Mouse (Mus musculus) forebrain, embryonic 13.5 days (tissue): ENCODE measurements around the gene Gm20388. TPM values are rescaled to one million over a fixed set of nuclear protein-coding genes. Genes with fewer than 3 reads are reported as not detected.

ENCODE experiments used
- ATAC-seq: fragments of 200-750 bp; cut with Nextera tagmentation; 2 replicates; pipeline ENCODE4 v1.8.0; 2017
- H3K27ac ChIP-seq: fragments of 300-500 bp; sonication (generic); 2 replicates; pipeline ENCODE4 v1.5.1; 2015; ENCODE audit warnings: inconsistent platforms, mild to moderate bottlenecking, moderate library complexity
- H3K27me3 ChIP-seq: fragments of 300-500 bp; sonication (generic); 2 replicates; pipeline ENCODE4 v1.6.1; 2015; ENCODE audit warnings: mild to moderate bottlenecking, inconsistent platforms
- H3K36me3 ChIP-seq: fragments of 300-500 bp; sonication (generic); 2 replicates; pipeline ENCODE4 v1.6.1; 2015; ENCODE audit warnings: mild to moderate bottlenecking, inconsistent platforms; ENCODE audit not compliant: poor library complexity, severe bottlenecking
- H3K4me1 ChIP-seq: fragments of 300-500 bp; sonication (generic); 2 replicates; pipeline ENCODE4 v1.6.1; 2015; ENCODE audit warnings: inconsistent platforms
- H3K4me2 ChIP-seq: fragments of 300-500 bp; sonication (generic); 2 replicates; pipeline ENCODE4 v1.6.1; 2015; ENCODE audit warnings: inconsistent platforms, mild to moderate bottlenecking, moderate library complexity
- H3K4me3 ChIP-seq: fragments of 300-500 bp; sonication (generic); 2 replicates; pipeline ENCODE4 v1.5.1; 2015; ENCODE audit warnings: mild to moderate bottlenecking, inconsistent platforms
- H3K9ac ChIP-seq: fragments of 300-500 bp; sonication (generic); 2 replicates; pipeline ENCODE4 v1.6.1; 2015; ENCODE audit warnings: mild to moderate bottlenecking, inconsistent platforms
- H3K9me3 ChIP-seq: fragments of 300-500 bp; sonication (generic); replicated peaks from 2 replicates; pipeline ENCODE4 v1.6.1; 2016; ENCODE audit warnings: inconsistent platforms
- WGBS: fragments of 180-500 bp; shearing (Covaris S2); methylation state at CpG from one replicate; pipeline ENCODE4 v1.1.7; 2015; 5-methylcytosine and 5-hydroxymethylcytosine counted together
- polyA plus RNA-seq: library from polyadenylated mRNA; unstranded; fragments of >200 nt; fragmentation: Nextera tagmentation; extraction: Ambion mirVana; gene quantifications from 2 replicates; pipeline ENCODE4 v1.2.1, GENCODE M21; 2015

Gene Gm20388
- polyA plus RNA-seq, 1 experiment from 2014 or later: 5.6 TPM

DNA sequence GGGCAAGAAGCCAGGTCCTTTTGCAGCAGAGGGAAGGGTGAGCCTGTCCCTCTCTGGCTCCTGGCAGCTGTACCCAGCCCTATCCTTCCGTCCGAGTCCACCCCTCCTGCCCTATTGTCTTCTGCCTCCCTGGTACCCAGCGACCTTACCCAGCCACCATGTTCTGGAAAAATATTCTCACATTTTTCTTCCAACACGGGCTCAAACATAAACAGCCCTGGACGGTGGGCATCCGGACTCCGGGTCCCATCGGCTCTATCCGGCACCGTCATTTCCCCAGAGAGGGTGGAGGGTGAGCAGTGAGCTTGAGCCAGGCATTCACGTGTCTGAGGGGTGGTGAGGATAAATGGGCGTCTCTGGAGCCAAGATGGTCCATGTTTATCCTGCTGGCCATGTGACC is 920.0 kb downstream of the Gm20388 start:
- H3K4me1 ChIP-seq: no peaks in the 10 kb centered on the region
- no peak overlapping the region for H3K9ac ChIP-seq
- 88% methylated on average over 12 of the region's 12 CpGs for WGBS
- no peak for ATAC-seq
- H3K9me3 ChIP-seq: no peaks in the 10 kb centered on the region
- H3K4me2 ChIP-seq: no peak overlapping the region
- H3K36me3 ChIP-seq: no peaks in the 10 kb centered on the region
- peaks cover 18% of the 10 kb centered on the region; the same call in 1 of the 2 replicates for H3K27me3 ChIP-seq
- H3K4me3 ChIP-seq: no peak overlapping the region
- no peak overlapping the region for H3K27ac ChIP-seq

DNA sequence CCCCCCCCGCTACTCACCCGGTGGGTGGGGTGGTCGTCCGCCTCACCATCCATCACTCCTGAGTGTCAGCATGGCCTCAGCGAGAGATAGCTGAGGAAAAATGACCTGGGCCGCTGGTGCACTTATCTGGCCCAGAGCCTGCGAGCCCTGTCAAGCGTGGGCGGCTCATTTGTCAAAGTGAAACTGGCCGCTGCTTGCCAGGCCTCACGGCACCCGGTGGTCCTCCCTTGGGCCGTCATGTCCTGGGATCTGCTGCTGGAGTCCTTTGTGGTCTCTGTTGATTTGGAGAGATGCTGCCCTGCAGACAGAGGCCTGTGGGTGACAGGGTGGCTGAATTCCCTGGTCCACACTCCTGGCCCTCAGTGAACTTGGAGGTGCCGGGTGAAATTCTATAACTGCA is 921.4 kb downstream of the Gm20388 start:
- Histone ChIP-seq H3K27me3 (peaks cover 27% of the 10 kb centered on the region; the same call in 1 of the 2 replicates), H3K36me3 (no peaks in the 10 kb centered on the region), H3K4me1 (no peaks in the 10 kb centered on the region), H3K9ac (no peak overlapping the region), H3K4me2 (no peak overlapping the region), H3K9me3 (no peaks in the 10 kb centered on the region), H3K27ac (no peak overlapping the region), H3K4me3 (no peak overlapping the region)
- 40% methylated on average over 12 of the region's 14 CpGs for WGBS
- ATAC-seq: no peak

DNA sequence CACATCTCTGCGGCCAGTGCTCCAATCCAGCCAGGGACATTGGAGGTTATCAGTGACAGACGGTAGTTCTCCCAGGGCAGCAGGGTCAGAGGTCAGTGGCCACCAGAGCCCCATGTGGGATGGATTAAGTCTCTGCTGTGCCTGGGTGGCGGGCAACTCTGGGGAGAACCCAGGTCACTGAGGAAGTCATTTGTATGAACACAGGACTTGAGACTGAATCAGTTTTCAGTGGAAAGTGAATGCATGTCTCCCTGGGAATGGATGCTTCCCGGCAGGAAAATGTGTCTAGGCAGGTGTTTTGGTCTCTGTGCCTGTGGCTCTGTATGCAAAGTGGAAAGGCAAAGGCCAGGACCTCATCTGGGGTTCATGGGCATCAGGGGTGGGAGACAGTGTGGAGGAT is 922.6 kb downstream of the Gm20388 start:
- ATAC-seq: no peak
- H3K27me3 ChIP-seq: peaks cover 24% of the 10 kb centered on the region; the same call in 1 of the 2 replicates
- H3K4me3 ChIP-seq: no peak overlapping the region

DNA sequence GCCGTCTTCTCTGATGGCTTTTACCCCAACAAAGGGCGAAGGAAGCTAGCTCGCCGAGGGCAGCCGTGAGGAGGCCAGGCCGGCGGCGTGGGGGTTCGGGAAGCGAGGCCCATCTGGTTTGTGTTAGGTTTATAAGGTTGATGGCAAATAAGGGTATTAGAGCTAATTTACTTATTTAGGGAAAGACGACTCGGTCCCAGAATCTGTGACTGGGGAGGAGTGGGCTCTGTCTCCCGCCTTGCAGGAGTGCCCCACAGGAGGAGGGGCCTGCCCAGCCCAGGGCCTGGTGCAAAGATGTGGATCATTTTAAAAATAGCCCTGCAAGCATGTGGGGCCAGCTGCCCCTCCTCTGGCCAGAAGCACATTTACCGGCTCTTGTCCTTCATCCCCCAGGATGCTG is 928.4 kb downstream of the Gm20388 start:
- Histone ChIP-seq H3K4me2 (no peak overlapping the region), H3K4me3 (no peak overlapping the region), H3K27me3 (peaks cover 35% of the 10 kb centered on the region), H3K9ac (no peak overlapping the region), H3K9me3 (no peaks in the 10 kb centered on the region), H3K4me1 (no peaks in the 10 kb centered on the region), H3K27ac (no peak overlapping the region), H3K36me3 (no peaks in the 10 kb centered on the region)
- no peak for ATAC-seq
- 83% methylated on average over 14 of the region's 14 CpGs for WGBS

More for the DNA sequence above, 922.6 kb downstream of the Gm20388 start:
- 35% methylated on average over 4 of the region's 4 CpGs for WGBS
- no peaks in the 10 kb centered on the region for H3K9me3 ChIP-seq
- H3K4me1 ChIP-seq: no peaks in the 10 kb centered on the region
- H3K9ac ChIP-seq: no peak overlapping the region
- H3K27ac ChIP-seq: no peak overlapping the region
- H3K4me2 ChIP-seq: no peak overlapping the region
- no peaks in the 10 kb centered on the region for H3K36me3 ChIP-seq

DNA sequence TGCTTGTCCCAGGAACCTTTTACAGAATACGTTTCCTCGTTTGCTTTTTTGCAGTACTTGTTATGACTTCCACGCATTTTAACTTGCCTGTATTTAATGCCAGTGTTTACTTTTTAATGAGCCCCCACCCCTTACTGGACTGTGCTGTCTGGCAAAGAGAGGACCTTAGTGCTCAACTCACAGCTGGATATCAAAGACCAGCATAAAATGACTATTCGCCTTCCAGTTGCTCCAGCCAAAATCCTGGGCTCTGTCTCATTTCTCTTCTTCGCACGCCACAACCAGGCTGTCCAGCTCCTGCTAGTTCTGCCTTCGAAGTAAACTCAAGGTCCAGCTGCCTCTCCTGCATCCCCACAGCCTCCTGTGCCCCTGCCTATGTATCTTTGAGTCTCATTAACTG is 932.4 kb downstream of the Gm20388 start:
- no peak overlapping the region for H3K4me2 ChIP-seq
- no peak overlapping the region for H3K27ac ChIP-seq
- H3K4me1 ChIP-seq: peaks cover 9% of the 10 kb centered on the region
- H3K9ac ChIP-seq: no peak overlapping the region
- H3K9me3 ChIP-seq: no peaks in the 10 kb centered on the region
- WGBS: 66% methylated on average over 7 of the region's 7 CpGs
- no peaks in the 10 kb centered on the region for H3K36me3 ChIP-seq
- no peak overlapping the region for H3K4me3 ChIP-seq
- no peak for ATAC-seq
- H3K27me3 ChIP-seq: peaks cover 39% of the 10 kb centered on the region

DNA sequence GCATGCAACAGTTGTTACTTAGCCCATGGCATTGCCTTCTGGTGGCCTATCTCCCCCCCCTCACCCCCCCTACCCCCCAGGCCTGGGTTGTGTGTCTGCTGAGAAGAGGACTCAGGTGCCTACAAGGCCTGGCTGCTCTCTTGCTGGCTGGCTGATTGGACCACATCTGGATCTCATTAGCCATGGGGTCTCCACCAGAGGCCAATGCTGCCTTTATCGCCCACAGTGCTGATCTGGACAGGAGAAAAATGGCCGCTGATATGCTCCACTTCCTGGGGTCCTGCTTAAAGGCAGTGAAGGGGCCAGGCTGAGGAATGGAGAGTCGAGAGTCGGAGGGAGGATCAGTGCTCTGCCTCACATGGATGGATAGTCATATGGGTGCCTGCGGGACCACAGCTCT is 935.4 kb downstream of the Gm20388 start:
- Histone ChIP-seq H3K36me3 (no peaks in the 10 kb centered on the region), H3K27me3 (peaks cover 51% of the 10 kb centered on the region), H3K9ac (no peak overlapping the region), H3K4me2 (no peak overlapping the region), H3K4me1 (peaks cover 14% of the 10 kb centered on the region), H3K4me3 (no peak overlapping the region), H3K9me3 (no peaks in the 10 kb centered on the region), H3K27ac (no peak overlapping the region)
- WGBS: 82% methylated on average over 5 of the region's 5 CpGs
- ATAC-seq: no peak

DNA sequence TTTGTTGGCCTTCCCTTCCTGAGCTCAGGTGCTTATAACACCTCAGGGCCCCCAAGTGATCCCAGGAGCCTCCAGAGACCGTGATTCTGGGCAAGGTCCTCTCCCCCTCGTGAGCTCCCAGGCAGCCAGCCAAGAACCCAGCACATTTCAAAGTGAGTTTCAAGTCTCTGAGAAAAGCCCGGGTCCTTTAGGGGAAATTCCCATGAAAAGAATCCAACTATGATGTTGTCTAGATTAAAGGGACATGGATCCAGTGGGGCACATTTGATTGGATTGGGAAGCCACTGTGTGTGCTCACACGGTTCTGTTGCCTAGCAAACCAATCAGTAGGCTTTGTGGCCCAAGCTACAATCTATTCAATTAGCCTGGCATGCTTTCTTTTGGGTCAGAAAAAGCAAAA is 936.6 kb downstream of the Gm20388 start:
- Histone ChIP-seq H3K4me1 (peaks cover 14% of the 10 kb centered on the region), H3K36me3 (no peaks in the 10 kb centered on the region), H3K4me3 (no peak overlapping the region), H3K4me2 (no peak overlapping the region), H3K9ac (no peak overlapping the region), H3K27me3 (peaks cover 47% of the 10 kb centered on the region), H3K9me3 (no peaks in the 10 kb centered on the region), H3K27ac (no peak overlapping the region)
- 9% methylated on average over 4 of the region's 4 CpGs for WGBS
- ATAC-seq: 0 out of 2 replicates have a peak, but pooled peaks have one; percentile 65

DNA sequence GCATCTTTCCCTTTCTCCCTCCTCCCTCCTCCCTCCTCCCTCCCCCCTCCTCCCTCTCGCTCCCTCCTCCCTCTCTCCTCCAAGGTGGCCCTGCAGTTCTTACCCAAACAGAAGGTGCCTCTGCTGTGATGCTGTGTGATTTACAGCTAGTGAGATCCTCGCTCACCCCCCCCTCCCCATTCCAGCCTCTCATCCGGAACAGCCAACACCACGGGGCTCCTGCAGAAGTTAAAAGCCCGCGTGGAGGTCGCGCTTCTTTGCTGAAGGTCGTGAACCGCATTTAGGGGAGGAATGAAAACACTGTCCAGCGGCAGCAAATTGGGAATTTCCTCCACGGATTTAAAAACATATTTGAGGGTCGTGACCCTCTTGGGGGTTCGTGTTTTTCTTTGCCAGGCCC is 937.1 kb downstream of the Gm20388 start:
- WGBS: 8% methylated on average over 13 of the region's 14 CpGs
- H3K9ac ChIP-seq: no peak overlapping the region
- peaks cover 43% of the 10 kb centered on the region for H3K27me3 ChIP-seq
- H3K9me3 ChIP-seq: no peaks in the 10 kb centered on the region
- peak overlapping the region; percentile 4; the same call in 1 of the 2 replicates for H3K4me2 ChIP-seq
- no peak for ATAC-seq
- no peaks in the 10 kb centered on the region for H3K36me3 ChIP-seq
- no peak overlapping the region for H3K27ac ChIP-seq
- no peak overlapping the region for H3K4me3 ChIP-seq
- H3K4me1 ChIP-seq: peaks cover 14% of the 10 kb centered on the region

DNA sequence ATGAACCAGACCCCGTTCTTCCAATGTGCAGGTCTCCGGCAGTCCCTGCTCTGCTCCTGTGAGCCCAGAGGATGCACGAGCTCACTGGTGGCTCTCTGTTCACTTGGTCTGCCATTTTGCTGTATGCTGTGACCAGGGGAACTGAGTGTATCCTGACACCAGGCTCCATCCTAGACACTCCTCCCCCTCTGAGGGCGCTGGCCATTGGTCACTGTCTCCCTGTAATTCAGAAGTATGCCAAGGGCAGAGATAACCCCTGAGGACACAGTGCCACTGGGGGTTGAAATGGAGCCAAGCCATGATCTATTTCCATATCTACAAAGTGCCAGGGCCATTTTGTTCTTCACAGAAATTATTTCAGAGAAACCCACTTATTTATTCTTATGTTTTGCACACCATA is 937.8 kb downstream of the Gm20388 start:
- H3K4me2 ChIP-seq: no peak overlapping the region
- H3K9me3 ChIP-seq: no peaks in the 10 kb centered on the region
- no peak overlapping the region for H3K4me3 ChIP-seq
- H3K9ac ChIP-seq: no peak overlapping the region
- 85% methylated on average over 4 of the region's 4 CpGs for WGBS
- H3K27me3 ChIP-seq: peaks cover 39% of the 10 kb centered on the region
- ATAC-seq: no peak
- H3K27ac ChIP-seq: no peak overlapping the region
- H3K4me1 ChIP-seq: peaks cover 14% of the 10 kb centered on the region
- H3K36me3 ChIP-seq: no peaks in the 10 kb centered on the region

DNA sequence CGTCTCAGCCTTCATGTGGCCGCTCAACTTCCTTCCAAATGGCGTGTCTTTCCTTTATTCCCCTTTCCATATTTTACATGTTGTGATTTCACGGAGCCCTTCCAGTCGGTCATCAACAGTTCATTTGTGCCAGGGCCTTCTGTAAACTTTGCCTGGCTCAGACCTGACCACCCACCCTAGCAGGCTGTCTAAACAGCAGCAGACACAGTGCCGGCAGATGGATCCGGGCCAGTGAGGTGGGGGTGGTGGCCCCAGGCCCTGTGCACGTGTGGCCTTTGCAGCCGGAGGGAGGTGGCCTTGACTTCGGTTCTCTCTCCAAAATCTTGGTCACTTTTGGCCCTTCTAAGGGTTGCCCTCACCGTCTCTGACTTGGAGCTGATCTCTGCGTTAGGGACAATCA is 940.8 kb downstream of the Gm20388 start:
- H3K4me2 ChIP-seq: no peak overlapping the region
- H3K27ac ChIP-seq: no peak overlapping the region
- ATAC-seq: no peak
- H3K4me1 ChIP-seq: peaks cover 14% of the 10 kb centered on the region
- no peaks in the 10 kb centered on the region for H3K36me3 ChIP-seq
- 92% methylated on average over 12 of the region's 12 CpGs for WGBS
- peaks cover 26% of the 10 kb centered on the region; the same call in 1 of the 2 replicates for H3K27me3 ChIP-seq
- no peaks in the 10 kb centered on the region for H3K9me3 ChIP-seq
- no peak overlapping the region for H3K4me3 ChIP-seq
- H3K9ac ChIP-seq: no peak overlapping the region

DNA sequence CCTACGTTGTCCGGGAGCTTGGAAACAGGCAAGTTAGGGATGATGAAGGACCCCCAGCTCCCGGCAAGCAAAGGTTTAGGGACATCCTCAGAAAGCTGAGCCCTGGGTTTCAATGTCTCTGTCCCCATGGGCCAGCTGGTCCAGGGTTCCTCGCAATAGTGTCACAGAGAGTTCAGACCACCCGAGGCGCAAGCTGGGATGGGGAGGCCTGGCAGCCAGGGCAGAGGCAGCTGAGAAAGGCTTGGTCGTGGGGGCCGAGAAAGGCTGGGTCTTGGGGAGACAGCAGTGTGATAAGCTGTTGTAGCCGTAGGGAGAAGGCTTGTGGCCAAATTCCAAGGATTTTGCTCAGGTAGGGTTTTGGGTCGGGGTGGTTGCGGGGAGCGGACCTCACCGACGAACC is 949.2 kb downstream of the Gm20388 start:
- H3K9ac ChIP-seq: no peak overlapping the region
- H3K4me2 ChIP-seq: no peak overlapping the region
- no peaks in the 10 kb centered on the region for H3K4me1 ChIP-seq
- H3K27ac ChIP-seq: no peak overlapping the region
- no peak overlapping the region for H3K4me3 ChIP-seq
- H3K36me3 ChIP-seq: no peaks in the 10 kb centered on the region
- peaks cover 9% of the 10 kb centered on the region; the same call in 1 of the 2 replicates for H3K27me3 ChIP-seq
- no peak for ATAC-seq
- WGBS: 88% methylated on average over 14 of the region's 14 CpGs
- no peaks in the 10 kb centered on the region for H3K9me3 ChIP-seq

DNA sequence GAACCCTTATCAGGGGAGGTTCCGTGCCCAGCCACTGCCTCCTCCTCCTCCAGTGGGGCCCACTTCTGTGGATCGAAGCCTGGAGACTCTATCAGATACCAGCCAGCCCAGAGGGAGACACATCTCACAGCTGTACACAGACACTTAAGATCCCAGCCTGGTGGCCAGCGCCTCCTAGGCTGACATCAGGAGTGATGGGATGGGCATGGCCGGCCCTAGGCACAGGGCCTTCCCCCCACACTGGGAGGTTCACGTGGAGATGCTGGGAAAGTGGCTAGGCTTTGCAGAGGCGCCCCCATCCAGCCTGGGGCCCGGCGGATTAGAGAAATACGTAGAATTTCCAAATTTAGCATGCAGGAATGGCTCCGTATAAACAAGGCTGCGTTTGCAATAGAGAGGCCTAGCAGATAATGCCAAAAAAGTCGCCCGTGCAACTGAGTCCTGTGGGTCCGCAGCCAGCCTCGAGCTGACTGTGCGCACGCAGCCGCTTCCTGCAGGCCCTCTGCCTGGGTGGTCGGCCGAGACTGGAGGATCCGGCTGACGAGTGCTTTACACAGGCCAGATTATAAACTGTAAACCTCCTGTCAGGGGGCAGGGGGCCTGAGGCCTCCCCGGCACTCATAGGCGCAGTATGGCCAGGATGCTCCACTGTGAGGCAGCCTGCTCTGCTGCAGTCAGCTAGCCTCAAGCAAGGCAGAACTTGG is 949.9 kb downstream of the Gm20388 start:
- Histone ChIP-seq H3K9me3 (no peaks in the 10 kb centered on the region), H3K36me3 (no peaks in the 10 kb centered on the region), H3K4me2 (no peak overlapping the region), H3K4me3 (no peak overlapping the region), H3K4me1 (no peaks in the 10 kb centered on the region), H3K27me3 (peaks cover 7% of the 10 kb centered on the region; the same call in 1 of the 2 replicates), H3K9ac (no peak overlapping the region), H3K27ac (no peak overlapping the region)
- ATAC-seq: no peak
- 59% methylated on average over 24 of the region's 24 CpGs for WGBS

DNA sequence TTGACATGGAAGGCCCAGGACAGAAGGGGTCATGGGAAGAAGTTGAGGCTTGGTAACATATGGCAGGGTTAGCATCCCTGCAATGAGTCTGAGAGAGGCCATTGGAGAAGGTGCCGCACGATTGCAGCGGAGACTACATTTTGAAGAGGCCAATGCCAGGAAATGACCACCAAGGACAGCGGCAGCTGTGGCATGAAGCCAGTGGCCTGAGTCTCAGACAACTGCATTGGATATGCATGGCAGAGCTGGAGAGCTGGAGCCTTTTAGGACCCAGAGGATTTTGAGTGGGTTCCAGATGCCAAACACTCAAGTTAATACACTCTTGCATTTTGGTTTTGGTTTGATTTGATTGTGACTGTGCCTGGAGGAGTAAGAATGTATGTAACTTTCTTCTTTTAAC is 953.0 kb downstream of the Gm20388 start:
- H3K4me2 ChIP-seq: no peak overlapping the region
- H3K9ac ChIP-seq: no peak overlapping the region
- ATAC-seq: no peak
- H3K4me3 ChIP-seq: no peak overlapping the region
- no peaks in the 10 kb centered on the region for H3K36me3 ChIP-seq
- 89% methylated on average over 4 of the region's 4 CpGs for WGBS
- no peaks in the 10 kb centered on the region for H3K4me1 ChIP-seq
- no peak overlapping the region for H3K27ac ChIP-seq
- no peaks in the 10 kb centered on the region for H3K9me3 ChIP-seq
- peaks cover 4% of the 10 kb centered on the region; the same call in 1 of the 2 replicates for H3K27me3 ChIP-seq
